Mouse (Mus musculus) B cell, adult 67 days (primary cell): ENCODE results near the gene Rpl29. TPM values are rescaled to one million over a fixed set of nuclear protein-coding genes. Genes with fewer than 3 reads are reported as not detected.

Experiments
- total RNA-seq, 2 experiments: library from RNA; stranded (reverse); gene quantifications; 4 replicates each; pipeline ENCODE4 v1.2.4; 2023

Rpl29 gene
- total RNA-seq, result 100 to 1,000 TPM; 725 to 762 TPM

GRCm38 (mm10) chr9:106429221-106430014, at the start of gene Rpl29:
TSS of gene Rpl29 (plus strand) at chr9:106429454.

GRCm38 (mm10) chr9:106447348-106447747, 18.1 kb downstream of the Rpl29 start, which contains the start of the genes Abhd14b and Abhd14a:
TSS of gene Abhd14b (plus strand) at chr9:106447459.
TSS of gene Abhd14a (minus strand) at chr9:106447678.

DNA sequence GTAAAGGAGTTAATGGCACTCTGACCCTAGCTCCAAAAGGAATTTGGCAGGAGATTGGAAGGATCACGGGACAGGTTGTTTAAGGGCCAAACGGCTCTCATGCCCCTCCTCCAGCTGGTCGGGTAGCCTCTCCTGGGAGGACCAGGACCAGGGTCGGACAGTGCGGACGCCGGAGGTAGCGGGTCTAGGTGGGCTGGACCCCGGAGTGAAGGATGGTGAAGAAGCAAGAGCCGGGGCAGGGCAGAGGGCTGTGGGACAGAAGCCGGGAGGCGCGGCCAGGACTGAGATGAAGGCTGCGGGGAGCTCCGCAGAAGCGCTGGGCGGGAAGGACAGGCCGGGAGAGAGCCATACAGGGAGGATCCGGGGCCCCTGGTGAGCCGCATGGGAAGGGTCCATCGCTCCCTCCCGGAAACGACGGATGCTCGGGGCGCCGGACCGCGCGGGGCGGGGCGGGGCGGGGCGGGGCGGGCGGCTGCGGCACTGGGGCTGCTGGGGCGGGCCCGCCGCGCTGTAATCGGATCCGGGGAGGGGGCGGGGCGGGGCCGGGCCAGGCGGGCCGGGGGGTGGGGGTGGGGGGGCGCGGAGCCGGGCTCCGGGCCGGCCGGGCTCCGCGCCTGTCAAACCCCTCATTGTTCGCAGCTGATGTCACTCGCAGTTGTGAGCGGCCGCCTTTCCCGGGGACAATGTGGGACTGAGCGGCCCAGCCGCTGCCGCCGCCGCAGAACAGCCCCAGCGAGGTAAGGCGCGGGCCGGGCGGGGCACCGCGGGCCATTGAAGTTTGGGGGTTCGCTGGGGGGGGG, 24.2 kb downstream of the Rpl29 start, which contains the start of gene Pcbp4:
Pcbp4 (plus strand) TSS at position 21 of the 800 bp plus-strand sequence.

GRCm38 (mm10) chr9:106465571-106466200, 36.4 kb downstream of the Rpl29 start, which contains the start of gene Gpr62:
TSS of gene Gpr62 (minus strand) at chr9:106465938.

DNA sequence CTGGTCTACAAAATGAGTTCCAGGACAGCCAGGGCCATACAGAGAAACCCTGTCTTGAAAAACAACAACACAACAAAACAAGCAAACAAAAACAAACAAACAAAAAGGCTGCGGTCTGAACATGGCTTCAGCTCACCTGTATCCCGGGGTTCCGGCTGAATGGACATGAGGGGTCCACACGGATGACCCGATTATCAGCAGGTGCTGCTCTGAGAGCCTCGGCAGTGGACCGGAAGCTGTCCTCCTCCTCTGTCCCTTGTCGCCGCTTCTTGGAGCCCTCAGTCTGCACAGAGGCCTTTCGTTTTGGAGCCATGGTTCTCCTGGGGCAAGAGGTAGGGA, 46.4 kb downstream of the Rpl29 start, which contains the start of gene Rrp9:
Rrp9 (plus strand) TSS at position 301 of the 339 bp plus-strand sequence.

DNA sequence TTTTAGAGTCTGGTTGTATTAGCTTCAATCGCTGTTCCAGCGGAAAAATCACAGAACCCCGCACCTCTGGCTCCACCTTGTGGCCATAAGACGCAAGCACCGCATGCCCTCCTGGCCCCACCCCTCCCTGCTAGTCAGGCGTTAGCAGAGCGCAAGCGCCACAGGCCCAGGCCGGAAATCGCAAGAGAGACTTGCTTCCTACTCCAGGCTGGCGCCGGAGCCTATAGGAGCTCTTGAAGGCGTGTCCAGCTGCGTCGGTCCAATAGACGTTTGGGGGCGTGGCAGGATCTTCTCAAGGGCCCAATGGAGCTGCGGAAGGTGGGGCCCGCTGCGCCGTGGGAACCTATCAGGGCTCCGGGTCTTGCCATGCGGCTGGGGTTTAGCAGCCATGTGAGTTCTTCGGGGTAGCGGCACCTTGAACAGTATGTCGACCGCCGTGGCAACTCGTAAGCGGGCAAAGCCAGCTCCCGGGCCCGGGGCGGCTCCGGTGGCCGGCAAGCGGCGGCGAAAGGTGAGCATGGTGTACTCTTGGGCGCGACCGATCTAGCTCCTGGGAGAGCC, 47.8 kb downstream of the Rpl29 start, which contains the start of gene Parp3:
Parp3 (minus strand) TSS at position 26 of the 561 bp plus-strand sequence.

Other genes with a start within 250 kb of the Rpl29 start
- gene Ppm1m, start 229.7 kb upstream of the Rpl29 start, total RNA-seq, result 100 to 1,000 TPM in 1 of 2 experiments, 10 to 100 TPM in 1; 93.6 to 103 TPM
- 10 to 100 TPM; 74.4 to 75.5 TPM for gene Twf2, start 226.3 kb upstream of the Rpl29 start, total RNA-seq
- 100 to 1,000 TPM; 158 to 171 TPM for gene Tlr9, start 206.9 kb upstream of the Rpl29 start, total RNA-seq
- 10 to 100 TPM; 44.0 to 54.8 TPM for gene Alas1, start 180.8 kb upstream of the Rpl29 start, total RNA-seq
- gene Poc1a, start 148.4 kb upstream of the Rpl29 start, total RNA-seq, result 1 to 10 TPM; 2.6 to 5.6 TPM
- 10 to 100 TPM; 32.4 to 33.5 TPM for gene Dusp7, start 60.8 kb upstream of the Rpl29 start, total RNA-seq
- gene Acy1, start 8.9 kb downstream of the Rpl29 start, total RNA-seq, result 10 to 100 TPM; 19.8 to 22.0 TPM
- 1 to 10 TPM; 7.3 to 7.4 TPM for gene Abhd14b, start 18.0 kb downstream of the Rpl29 start, total RNA-seq
- 1 to 10 TPM; 7.1 to 8.2 TPM for gene Abhd14a, start 18.2 kb downstream of the Rpl29 start, total RNA-seq
- 1 to 10 TPM; 5.3 to 9.0 TPM for gene Pcbp4, start 23.8 kb downstream of the Rpl29 start, total RNA-seq
- under 1 TPM; 0.52 to 0.92 TPM for gene Gpr62, start 36.5 kb downstream of the Rpl29 start, total RNA-seq
- gene Rrp9, start 46.5 kb downstream of the Rpl29 start, total RNA-seq, result 10 to 100 TPM; 56.8 to 66.2 TPM
- gene Parp3, start 47.5 kb downstream of the Rpl29 start, total RNA-seq, result 10 to 100 TPM; 54.1 to 54.2 TPM
- not detected for gene Iqcf1, start 70.5 kb downstream of the Rpl29 start, total RNA-seq
- 1 to 10 TPM in 1 of 2 experiments, not detected in 1; 1.1 TPM for gene Iqcf5, start 85.1 kb downstream of the Rpl29 start, total RNA-seq
- gene Iqcf3, start 132.2 kb downstream of the Rpl29 start, total RNA-seq, result not detected
- not detected for gene Iqcf4, start 141.5 kb downstream of the Rpl29 start, total RNA-seq
- gene Iqcf6, start 197.1 kb downstream of the Rpl29 start, total RNA-seq, result not detected
- gene Grm2, start 226.6 kb downstream of the Rpl29 start, total RNA-seq, result not detected